Mouse (Mus musculus) CH12.LX (cell line): ENCODE measurements around the gene Cmya5.

Experiments
- CTCF ChIP-seq, 2 experiments: IDR thresholded peaks in 1 of 2; conservative IDR thresholded peaks in 1 of 2; 2 replicates each; pipeline ENCODE4 v1.5.1; 2011 to 2012; ENCODE audit warnings: low read depth in 2 of 2, low read length in 2 of 2, improper control_type of control experiment in 1 of 2, inconsistent platforms in 1 of 2, mild to moderate bottlenecking in 1 of 2, moderate library complexity in 1 of 2
- EP300 ChIP-seq: IDR thresholded peaks from 2 replicates; pipeline ENCODE4 v1.6.1; 2011; ENCODE audit warnings: low read length, improper control_type of control experiment
- GABPA ChIP-seq: IDR thresholded peaks from 2 replicates; pipeline ENCODE4 v1.6.1; 2012; ENCODE audit warnings: low read depth, low read length, improper control_type of control experiment, inconsistent platforms; ENCODE audit not compliant: insufficient replicate concordance
- IRF4 ChIP-seq: IDR thresholded peaks from 2 replicates; pipeline ENCODE4 v1.6.1; 2014; ENCODE audit warnings: low read depth, mild to moderate bottlenecking, inconsistent platforms, low read length, improper control_type of control experiment
- MAX ChIP-seq: IDR thresholded peaks from 2 replicates; pipeline ENCODE4 v1.6.1; 2011; ENCODE audit warnings: low read length, improper control_type of control experiment
- MXI1 ChIP-seq: IDR thresholded peaks from 2 replicates; pipeline ENCODE4 v1.6.1; 2011; ENCODE audit warnings: mild to moderate bottlenecking, low read depth, low read length, improper control_type of control experiment
- POLR2A ChIP-seq: IDR thresholded peaks from 2 replicates; pipeline ENCODE4 v1.6.1; 2011; ENCODE audit warnings: low read depth, mild to moderate bottlenecking, improper control_type of control experiment, low read length
- ZC3H11A ChIP-seq: IDR thresholded peaks from 2 replicates; pipeline ENCODE4 v1.6.1; 2012; ENCODE audit warnings: low read depth, mild to moderate bottlenecking, inconsistent platforms, low read length, improper control_type of control experiment

- TF ChIP-seq MXI1 (no peak), IRF4 (no peak), POLR2A (no peak), ZC3H11A (no peak), GABPA (no peak), EP300 (no peak), MAX (no peak), CTCF (conservative IDR thresholded peaks at IDR 0.05 in 1 of 2, IDR thresholded peaks at IDR 0.05 in 1 of 2; ENCODE audit: low read depth in 2 of 2, low read length in 2 of 2) (no peak)
These were observed 8.8 kb upstream of the Cmya5 start for GRCm38 (mm10) chr13:93153280-93153679.
